In the genomic region with DNA sequence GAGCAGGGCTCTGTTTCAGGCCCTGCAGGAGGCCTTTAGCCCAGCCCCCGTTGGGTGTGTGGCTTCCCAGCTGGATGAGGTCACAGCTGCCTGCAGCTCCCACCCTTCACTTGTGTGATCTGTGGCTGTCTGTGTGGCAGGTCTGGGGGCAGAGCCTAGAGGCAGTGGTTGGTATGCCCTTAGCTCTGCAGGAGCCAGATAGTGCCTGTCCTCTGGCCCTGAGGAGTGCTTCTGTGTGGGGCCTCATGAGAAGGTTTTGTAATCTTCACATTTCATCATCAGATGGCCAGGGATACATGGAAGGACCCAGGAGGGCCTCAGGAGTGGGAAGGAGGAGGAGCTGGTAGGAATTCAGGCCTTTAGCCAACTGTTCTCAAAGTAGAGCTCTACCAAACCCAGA, we compare ENCODE assay signal across 15 mouse cellular contexts. TPM values are rescaled to one million over a fixed set of nuclear protein-coding genes. Genes with fewer than 3 reads are reported as not detected.
A peak's percentile ranks its signal among the peaks of the same experiment; 100 is the strongest.
DNase-seq lines count a peak whose midpoint lies in the region; ATAC-seq lines count a peak whose summit lies in the region.
"Had no signal": no experiment of that assay in that cellular context is flagged by ENCODE, and none has a peak within 500 bp of the region (broad histone marks: within the 10 kb centered on the region; RNA-seq: fewer than 3 reads in every experiment).

No protein-coding gene starts in this region.

- no peaks in the 10 kb centered on the region for H3K9me3 ChIP-seq in liver, embryonic 11.5 days (ENCODE audit: control insufficient read depth, low read length)
- H3K9me3 ChIP-seq: midbrain, embryonic 15.5 days had no signal

- peak; percentile 82 for ATAC-seq in liver, embryonic 11.5 days (replicated peaks; ENCODE audit: low FRiP score)
- ATAC-seq: midbrain, embryonic 15.5 days had no signal

- H3K4me2 ChIP-seq in liver, embryonic 11.5 days: no peak overlapping the region
- H3K4me2 ChIP-seq: midbrain, embryonic 15.5 days had no signal

- peak; percentile 93 for DNase-seq in heart, adult 11 months
- DNase-seq in heart, adult 8-10 months (ENCODE audit: low spot score): no peak
- peak; percentile 16 for DNase-seq in thymus, postnatal 14 days
- no peak for DNase-seq in thymus, adult 18-20 months
- no peak for DNase-seq in liver, embryonic 11.5 days (ENCODE audit: low spot score)
- DNase-seq in spleen, postnatal 10 days (ENCODE audit: low spot score in 2 of 2): no peak
- no peak for DNase-seq in right cerebral cortex, postnatal 36 days (ENCODE audit: low spot score in 2 of 2)
- no peak for DNase-seq in left cerebral cortex, postnatal 14 days (ENCODE audit: low spot score in 2 of 2)
- DNase-seq: cerebellum, postnatal 14 days; kidney, postnatal 14 days had no signal

- peak overlapping the region; percentile 35; the same call in 1 of the 2 replicates for H3K9ac ChIP-seq in liver, embryonic 11.5 days (ENCODE audit: low read depth, low read length)
- H3K9ac ChIP-seq: midbrain, embryonic 15.5 days had no signal

- H3K4me3 ChIP-seq in liver, embryonic 11.5 days (ENCODE audit: low read depth, low read length): no peak overlapping the region
- H3K4me3 ChIP-seq: midbrain, embryonic 15.5 days had no signal

- H3K27ac ChIP-seq in liver, embryonic 11.5 days (ENCODE audit: low read depth, low read length): no peak overlapping the region; the same call in 1 of the 2 replicates
- H3K27ac ChIP-seq: midbrain, embryonic 15.5 days had no signal

- no peaks in the 10 kb centered on the region; the same call in 1 of the 2 replicates for H3K4me1 ChIP-seq in liver, embryonic 11.5 days (replicated peaks; ENCODE audit: control insufficient read depth, insufficient read depth, low read length)

- intact Hi-C loops in left cerebral cortex, postnatal 14 days (cut with DNase I): no loop called here

- H3K27me3 ChIP-seq in liver, embryonic 11.5 days (replicated peaks; ENCODE audit: control insufficient read depth, insufficient read depth, low read length): no peaks in the 10 kb centered on the region
- H3K27me3 ChIP-seq: CH12.LX; midbrain, embryonic 15.5 days had no signal

- no peaks in the 10 kb centered on the region; the same call in 1 of the 2 replicates for H3K36me3 ChIP-seq in liver, embryonic 11.5 days (ENCODE audit: control insufficient read depth, insufficient read depth, low read length)
- H3K36me3 ChIP-seq: midbrain, embryonic 15.5 days had no signal

- 10% methylated on average over 1 of the region's 1 CpGs for WGBS in liver, embryonic 11.5 days

RNA-seq across cellular contexts. Expression of a gene that starts 18.4 kb away (rescaled TPM):
- total RNA-seq in heart, adult 8-10 months (2022): 10 to 100 TPM; 13.3 to 26.7 (median 18.2) TPM
- polyA plus RNA-seq in liver, embryonic 11.5 days (2014; fragmentation: Nextera tagmentation; extraction: Ambion mirVana): 15.2 and 16.6 TPM in 2 replicates
- not detected for total RNA-seq in left cerebral cortex, postnatal 14 days (2021)
- total RNA-seq: CH12.LX; hematopoietic stem cell, adult 5-6 weeks; left cerebral cortex, postnatal 25 days had no signal
- polyA plus RNA-seq: forebrain, embryonic 11.5 days; midbrain, embryonic 15.5 days had no signal

RNA-seq across cellular contexts. Expression of a gene that starts 25.3 kb away (rescaled TPM):
- 1 to 10 TPM; 6.0 to 7.3 (median 6.8) TPM for total RNA-seq in heart, adult 8-10 months (2022)
- 20.0 and 20.3 TPM in 2 replicates for polyA plus RNA-seq in liver, embryonic 11.5 days (2014; fragmentation: Nextera tagmentation; extraction: Ambion mirVana)
- total RNA-seq in left cerebral cortex, postnatal 14 days (2021): 1 to 10 TPM; 8.6 to 9.1 TPM

RNA-seq across cellular contexts. Expression of a gene that starts 34.4 kb away (rescaled TPM):
- not detected for total RNA-seq in heart, adult 8-10 months (2022)
- polyA plus RNA-seq in liver, embryonic 11.5 days (2014; fragmentation: Nextera tagmentation; extraction: Ambion mirVana): 0.78 and 0.97 TPM in 2 replicates
- not detected for total RNA-seq in left cerebral cortex, postnatal 14 days (2021)
- total RNA-seq: CH12.LX; hematopoietic stem cell, adult 5-6 weeks; left cerebral cortex, postnatal 25 days had no signal
- polyA plus RNA-seq: midbrain, embryonic 15.5 days had no signal

RNA-seq across cellular contexts. Expression of a gene that starts 40.0 kb away (rescaled TPM):
- total RNA-seq in heart, adult 8-10 months (2022): not detected
- polyA plus RNA-seq in liver, embryonic 11.5 days (2014; fragmentation: Nextera tagmentation; extraction: Ambion mirVana): not detected in 2 replicates
- total RNA-seq in left cerebral cortex, postnatal 14 days (2021): not detected
- total RNA-seq: hematopoietic stem cell, adult 5-6 weeks; left cerebral cortex, postnatal 25 days had no signal
- polyA plus RNA-seq: forebrain, embryonic 11.5 days had no signal

RNA-seq across cellular contexts. Expression of a gene that starts 45.6 kb away (rescaled TPM):
- under 1 TPM in 3 of 4 experiments, not detected in 1; 0.44 to 0.53 (median 0.46) TPM for total RNA-seq in heart, adult 8-10 months (2022)
- 3.0 and 3.1 TPM in 2 replicates for polyA plus RNA-seq in liver, embryonic 11.5 days (2014; fragmentation: Nextera tagmentation; extraction: Ambion mirVana)
- total RNA-seq in left cerebral cortex, postnatal 14 days (2021): 1 to 10 TPM; 1.4 to 1.5 TPM

Comparison
In these comparisons a context has a peak if more than half of its experiments do, and no peak if none do; other contexts are left out.
1. DNase-seq: peak in heart, adult 11 months (single experiment) and thymus, postnatal 14 days (single experiment); none in heart, adult 8-10 months (single experiment), thymus, adult 18-20 months (0 of 2), liver, embryonic 11.5 days (single experiment), spleen, postnatal 10 days (0 of 2), right cerebral cortex, postnatal 36 days (0 of 2) and left cerebral cortex, postnatal 14 days (0 of 2).
2. RNA of a gene that starts 18.4 kb away (total RNA-seq): 13.3 to 26.7 TPM in heart, adult 8-10 months; not detected in left cerebral cortex, postnatal 14 days; every median in the first group is over 10 times any median in the second.